Mouse (Mus musculus) telencephalon, adult 2 months (tissue): ENCODE results near the gene Gm4187.
"Not testable (repeated sequence)": the region's sequence is repeated elsewhere in the genome, so short reads cannot be mapped to it uniquely, and the experiment has no call there.

Experiments
- DNase-seq: peaks from one replicate; pipeline ENCODE4 v3.0.0-alpha.2; 2011; ENCODE audit warnings: low read depth, low spot score

The Gm4187 gene

DNA sequence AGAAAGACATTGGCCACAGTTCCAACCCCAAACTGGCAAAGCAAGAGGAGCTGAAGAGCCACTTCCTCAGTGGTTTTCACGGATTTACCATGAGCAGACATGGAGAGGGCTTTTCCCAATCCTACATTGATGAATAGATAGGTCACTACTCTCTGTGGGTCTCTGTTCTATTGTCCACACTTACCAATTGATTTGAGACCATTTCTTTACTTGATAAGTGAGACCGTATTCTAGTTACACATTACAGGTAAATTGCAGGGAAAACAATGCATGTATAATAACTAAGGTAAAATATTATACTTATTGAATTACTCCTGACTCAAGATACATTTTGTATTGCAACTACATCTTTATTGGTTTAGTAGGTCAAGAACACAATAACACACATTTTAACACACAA, at the start of gene Gm4187:
TSS of gene Gm4187 (minus strand) at position 101 of the 400 bp plus-strand sequence.
- DNase-seq: not testable (repeated sequence)

DNA sequence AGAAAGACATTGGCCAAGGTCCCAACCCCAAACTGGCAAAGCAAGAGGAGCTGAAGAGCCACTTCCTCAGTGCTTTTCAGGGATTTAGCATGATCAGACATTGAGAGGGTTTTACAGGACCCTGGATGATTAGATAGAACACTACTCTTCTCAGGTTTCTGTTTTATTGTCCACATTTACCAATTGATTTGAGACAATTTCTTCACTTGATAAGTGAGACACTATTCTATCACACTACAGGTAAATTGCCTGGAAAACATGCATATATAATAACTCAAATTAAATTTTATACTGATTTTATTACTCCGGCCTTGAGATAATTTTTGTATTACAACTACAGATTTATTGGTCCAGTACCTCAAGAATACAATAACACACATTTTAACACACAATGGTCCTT, 41.4 kb upstream of the Gm4187 start, which contains the start of gene Gm8660:
TSS of gene Gm8660 (minus strand) at position 101 of the 400 bp plus-strand sequence.
- DNase-seq: not testable (repeated sequence)
